Mouse (Mus musculus): ENCODE results near the gene Ube2m.
A peak's percentile ranks its signal among the peaks of the same experiment; 100 is the strongest.

DNA sequence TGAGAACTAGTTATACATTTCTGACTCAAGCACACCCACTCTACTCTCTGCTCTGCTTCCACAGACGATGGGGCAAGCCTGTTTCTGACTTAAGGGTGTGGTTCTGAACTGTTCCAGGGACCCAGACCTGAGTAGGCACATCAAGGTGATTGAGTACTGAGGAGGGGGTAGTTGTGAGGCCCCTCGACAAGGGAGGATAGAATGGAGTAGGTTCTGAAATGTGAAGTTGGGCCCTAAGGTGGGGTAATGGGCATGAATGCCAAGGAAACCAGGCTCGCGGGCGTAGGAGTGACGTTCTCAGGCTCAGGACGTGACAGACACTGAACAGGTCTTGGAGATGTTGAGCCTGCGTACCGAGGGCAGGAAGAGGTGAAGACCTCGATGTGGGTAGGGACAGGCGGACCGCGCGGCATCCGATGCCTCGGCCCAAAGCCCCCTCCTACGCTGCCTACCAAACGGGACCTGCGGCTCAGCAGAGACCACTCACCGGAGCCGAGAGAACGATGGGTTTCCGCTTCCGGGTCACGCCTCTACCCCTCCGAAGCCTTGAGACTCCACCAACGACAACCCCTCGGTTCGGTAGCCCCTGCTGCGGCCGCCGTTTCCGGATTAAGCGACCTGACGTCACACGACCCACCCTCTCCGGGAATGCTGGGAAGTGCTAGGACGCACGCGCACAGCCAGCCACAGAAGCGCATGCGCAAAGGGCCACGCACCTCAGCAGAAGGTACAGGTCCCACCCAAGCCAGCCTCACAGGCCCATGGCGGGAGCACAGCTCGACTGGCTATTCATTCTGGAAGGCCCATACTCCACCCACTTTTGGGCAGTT lies 3.7 kb downstream of the Ube2m start, which contains the start of gene Chmp2a:
- TF ChIP-seq CTCF (IDR thresholded peaks at IDR 0.05; ENCODE audit: low read depth, low read length) (no peak), POLR2A (IDR thresholded peaks at IDR 0.05; ENCODE audit: extremely low read depth, insufficient read depth, low read length) (peak; percentile 64; the same call in 1 of the 2 replicates)

Measured in liver, adult 2 months (tissue).